Mouse (Mus musculus): Measurements from ENCODE around the gene Smim10l1. TPM values are rescaled to one million over a fixed set of nuclear protein-coding genes. Genes with fewer than 3 reads are reported as not detected.
A peak's percentile ranks its signal among the peaks of the same experiment; 100 is the strongest.

The Smim10l1 gene
- polyA plus RNA-seq (2012; fragmentation: generic; extraction: Trizol) = 13.9 TPM
- long read RNA-seq, experiment 1, transcript Smim10l1-201 (1 exons, 2,842 nt) = major isoform, 49 of 52 reads
- long read RNA-seq, experiment 1, partial matches to known transcripts = 0 of 52 reads
- long read RNA-seq, experiment 1, other reads (novel, unspliced or antisense) = 0 of 52 reads
- long read RNA-seq, experiment 2, transcript Smim10l1-201 (1 exons, 2,842 nt) = major isoform, 90 of 92 reads
- long read RNA-seq, experiment 2, partial matches to known transcripts = 0 of 92 reads
- long read RNA-seq, experiment 2, other reads (novel, unspliced or antisense) = 1 of 92 reads

DNA sequence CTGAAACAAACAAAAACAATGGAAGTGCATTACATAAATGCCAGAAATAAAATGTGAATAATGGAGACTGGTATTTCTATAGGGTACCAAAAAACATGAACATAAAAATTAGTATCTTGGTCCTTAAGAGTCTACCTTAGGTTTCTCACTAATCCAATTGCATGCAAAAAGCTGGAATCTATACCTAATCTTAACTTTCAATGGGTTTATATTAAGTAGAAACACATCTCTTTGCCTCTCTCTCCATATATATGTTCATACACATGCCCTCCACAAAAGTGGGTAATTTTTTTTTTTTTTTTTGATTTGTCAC lies at the start of gene Smim10l1:
Gene Smim10l1, plus strand, starts transcription at position 301 of the 313 bp plus-strand sequence.
- peak within 1 kb of the TSS; percentile 90 for H3ac ChIP-seq (ENCODE audit: control insufficient read depth, insufficient read length, low read depth)
- no peaks in the 10 kb centered on the region for H3K27me3 ChIP-seq (ENCODE audit: control insufficient read depth, insufficient read depth, insufficient read length)
- peak within 1 kb of the TSS; percentile 68 for H3K4me3 ChIP-seq (ENCODE audit: insufficient read depth, poor library complexity, severe bottlenecking)
- peaks cover 23% of the 10 kb centered on the region for H3K79me3 ChIP-seq (ENCODE audit: low read depth)
- TF ChIP-seq USF1 (IDR thresholded peaks at IDR 0.05; ENCODE audit: low read depth) (no peak), CEBPB (IDR thresholded peaks at IDR 0.05; ENCODE audit: low read depth) (no peak), MYOD1 (IDR thresholded peaks at IDR 0.05; ENCODE audit: control insufficient read depth, insufficient read length, low read depth) (no peak), FOSL1 (IDR thresholded peaks at IDR 0.05; ENCODE audit: insufficient read depth, low read length, poor library complexity, severe bottlenecking) (no peak), CTCF (IDR thresholded peaks at IDR 0.05; ENCODE audit: control insufficient read depth, insufficient read depth, insufficient read length) (no peak), MYOG (IDR thresholded peaks at IDR 0.05; ENCODE audit: control insufficient read depth, extremely low read depth, insufficient read length) (no peak), MAX (IDR thresholded peaks at IDR 0.05) (no peak)
- no peaks in the 10 kb centered on the region for H3K36me3 ChIP-seq (ENCODE audit: control insufficient read depth, insufficient read depth)
- H3K79me2 ChIP-seq (ENCODE audit: control insufficient read depth, insufficient read depth) = peaks cover 33% of the 10 kb centered on the region

DNA sequence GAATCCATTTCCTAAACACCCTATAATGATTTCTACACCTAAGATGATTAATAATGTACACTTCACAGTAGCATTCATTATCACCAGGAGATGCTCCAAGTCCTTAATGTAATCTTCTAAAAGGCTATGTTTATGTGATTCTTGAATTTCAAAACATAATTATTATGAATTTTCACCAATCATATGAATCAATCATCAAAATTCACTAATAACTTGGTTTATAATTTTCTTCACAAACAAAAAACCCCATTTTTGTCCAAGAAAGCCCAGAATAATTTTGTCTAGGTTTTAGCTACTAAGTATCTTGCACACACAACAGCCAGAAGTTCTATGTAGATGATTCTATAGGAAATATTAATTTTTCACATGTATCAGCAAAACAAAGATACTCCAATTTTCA lies 49.0 kb upstream of the Smim10l1 start, which contains the start of gene Tas2r140:
Gene Tas2r140, minus strand, starts transcription at position 101 of the 400 bp plus-strand sequence.
- H3K36me3 ChIP-seq (ENCODE audit: control insufficient read depth, insufficient read depth) = no peaks in the 10 kb centered on the region
- H3K4me3 ChIP-seq (ENCODE audit: insufficient read depth, poor library complexity, severe bottlenecking) = no peak within 1 kb of the TSS
- TF ChIP-seq CEBPB (IDR thresholded peaks at IDR 0.05; ENCODE audit: low read depth) (no peak), MYOG (IDR thresholded peaks at IDR 0.05; ENCODE audit: control insufficient read depth, extremely low read depth, insufficient read length) (no peak), FOSL1 (IDR thresholded peaks at IDR 0.05; ENCODE audit: insufficient read depth, low read length, poor library complexity, severe bottlenecking) (no peak), MAX (IDR thresholded peaks at IDR 0.05) (no peak), MYOD1 (IDR thresholded peaks at IDR 0.05; ENCODE audit: control insufficient read depth, insufficient read length, low read depth) (no peak), USF1 (IDR thresholded peaks at IDR 0.05; ENCODE audit: low read depth) (no peak), CTCF (IDR thresholded peaks at IDR 0.05; ENCODE audit: control insufficient read depth, insufficient read depth, insufficient read length) (no peak)
- no peaks in the 10 kb centered on the region for H3K79me2 ChIP-seq (ENCODE audit: control insufficient read depth, insufficient read depth)
- H3K79me3 ChIP-seq (ENCODE audit: low read depth) = no peaks in the 10 kb centered on the region
- H3K27me3 ChIP-seq (ENCODE audit: control insufficient read depth, insufficient read depth, insufficient read length) = no peaks in the 10 kb centered on the region
- H3ac ChIP-seq (ENCODE audit: control insufficient read depth, insufficient read length, low read depth) = no peak within 1 kb of the TSS

DNA sequence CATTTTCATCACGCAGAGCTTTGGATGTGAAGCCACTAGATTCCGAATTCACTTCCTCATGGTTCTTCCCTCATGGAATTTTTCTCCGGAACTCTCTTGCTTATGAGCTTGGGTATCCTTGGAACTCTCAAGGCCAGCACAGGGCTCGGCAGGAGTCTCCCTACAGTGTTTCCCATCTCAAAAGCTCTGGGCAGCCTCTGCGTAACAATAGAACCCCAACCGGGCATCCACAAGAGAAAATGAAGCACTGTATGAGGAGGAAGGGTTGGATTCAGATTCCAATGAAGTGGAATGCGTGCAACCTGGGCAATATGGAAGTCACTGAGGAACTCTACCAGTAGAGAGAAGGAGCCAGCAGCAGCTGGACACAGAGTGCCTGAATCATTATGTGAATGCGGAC lies 12.5 kb upstream of the Smim10l1 start:
- no peak for TF ChIP-seq CTCF (IDR thresholded peaks at IDR 0.05; ENCODE audit: control insufficient read depth, insufficient read depth, insufficient read length)
- TF ChIP-seq MYOG (IDR thresholded peaks at IDR 0.05; ENCODE audit: control insufficient read depth, extremely low read depth, insufficient read length) = no peak
- Histone ChIP-seq H3K36me3 (ENCODE audit: control insufficient read depth, insufficient read depth) (no peaks in the 10 kb centered on the region), H3K4me3 (ENCODE audit: insufficient read depth, poor library complexity, severe bottlenecking) (no peak overlapping the region), H3K79me2 (ENCODE audit: control insufficient read depth, insufficient read depth) (no peaks in the 10 kb centered on the region), H3K27me3 (ENCODE audit: control insufficient read depth, insufficient read depth, insufficient read length) (no peaks in the 10 kb centered on the region), H3ac (ENCODE audit: control insufficient read depth, insufficient read length, low read depth) (no peak overlapping the region), H3K79me3 (ENCODE audit: low read depth) (no peaks in the 10 kb centered on the region)

DNA sequence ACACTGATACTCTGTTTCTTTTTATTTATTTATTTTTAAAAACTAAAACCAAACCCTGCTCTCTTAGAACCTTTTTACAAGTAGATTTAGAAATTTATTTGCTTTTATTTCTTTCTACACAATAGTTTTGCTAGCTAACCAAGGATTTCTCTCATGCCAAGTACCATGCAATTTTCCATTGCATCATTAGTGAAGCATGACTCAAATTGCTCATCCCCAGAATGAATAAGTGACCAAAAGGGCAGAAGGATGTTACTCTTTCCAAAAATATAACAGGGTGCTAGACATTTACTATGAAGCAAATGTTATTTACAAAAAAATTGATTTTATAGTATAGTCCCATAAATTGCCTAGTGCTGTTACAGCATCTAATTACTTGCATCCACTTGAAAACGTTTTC lies 2.3 kb upstream of the Smim10l1 start:
- no peaks in the 10 kb centered on the region for H3K27me3 ChIP-seq (ENCODE audit: control insufficient read depth, insufficient read depth, insufficient read length)
- H3K36me3 ChIP-seq (ENCODE audit: control insufficient read depth, insufficient read depth) = no peaks in the 10 kb centered on the region
- H3K79me3 ChIP-seq (ENCODE audit: low read depth) = peaks cover 14% of the 10 kb centered on the region
- no peak overlapping the region for H3K4me3 ChIP-seq (ENCODE audit: insufficient read depth, poor library complexity, severe bottlenecking)
- TF ChIP-seq MYOD1 (IDR thresholded peaks at IDR 0.05; ENCODE audit: control insufficient read depth, insufficient read length, low read depth) = no peak
- no peak for TF ChIP-seq MYOG (IDR thresholded peaks at IDR 0.05; ENCODE audit: control insufficient read depth, extremely low read depth, insufficient read length)
- TF ChIP-seq CEBPB (IDR thresholded peaks at IDR 0.05; ENCODE audit: low read depth) = no peak
- H3ac ChIP-seq (ENCODE audit: control insufficient read depth, insufficient read length, low read depth) = no peak overlapping the region
- peaks cover 22% of the 10 kb centered on the region for H3K79me2 ChIP-seq (ENCODE audit: control insufficient read depth, insufficient read depth)

DNA sequence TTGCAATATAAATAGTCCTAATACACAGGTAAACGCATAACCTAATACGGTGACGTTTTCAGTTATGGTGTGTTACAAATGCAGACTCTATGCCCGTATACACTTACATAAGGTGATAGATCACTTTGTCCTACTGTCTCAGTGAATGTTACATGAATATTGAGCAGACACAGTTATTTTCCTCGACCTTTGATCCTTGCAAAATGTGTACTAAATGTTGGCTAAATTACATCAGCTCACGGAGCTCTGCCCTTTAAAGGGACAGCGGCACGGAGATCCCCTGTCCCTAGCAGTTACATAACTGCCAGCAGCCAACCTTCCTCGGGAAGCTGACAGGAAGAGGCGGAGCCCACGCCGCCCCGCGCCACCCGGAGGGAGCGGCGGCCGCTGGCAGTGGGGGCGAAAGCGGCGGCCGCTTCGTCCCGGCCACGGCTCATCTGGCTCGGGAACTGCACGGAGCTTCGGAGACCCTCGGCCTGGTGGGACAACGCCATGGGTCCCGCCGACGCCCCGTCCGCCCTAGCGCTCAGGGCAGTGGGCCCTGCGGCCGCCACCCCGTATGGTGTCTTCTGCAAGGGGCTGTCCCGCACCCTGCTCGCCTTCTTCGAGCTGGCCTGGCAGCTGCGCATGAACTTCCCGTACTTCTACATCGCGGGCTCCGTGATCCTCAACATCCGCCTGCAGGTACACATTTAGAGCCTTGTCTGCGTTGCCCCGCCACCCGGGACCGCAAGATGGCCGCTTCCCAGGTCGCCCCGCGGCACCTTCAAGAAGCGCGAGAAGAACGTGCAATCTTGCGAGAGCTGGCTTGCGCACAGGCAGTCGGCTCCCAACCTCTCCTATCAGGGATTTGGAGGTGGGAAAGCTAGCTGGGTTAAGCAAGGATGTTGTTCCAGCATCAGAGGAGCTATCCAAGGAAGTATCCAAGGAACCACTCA lies 482 bp downstream of the Smim10l1 start:
- TF ChIP-seq USF1 (IDR thresholded peaks at IDR 0.05; ENCODE audit: low read depth) = no peak
- peak; percentile 35 for TF ChIP-seq CEBPB (IDR thresholded peaks at IDR 0.05; ENCODE audit: low read depth)
- peak; percentile 30 for TF ChIP-seq MAX (IDR thresholded peaks at IDR 0.05)
- TF ChIP-seq FOSL1 (IDR thresholded peaks at IDR 0.05; ENCODE audit: insufficient read depth, low read length, poor library complexity, severe bottlenecking) = no peak
- no peak for TF ChIP-seq MYOD1 (IDR thresholded peaks at IDR 0.05; ENCODE audit: control insufficient read depth, insufficient read length, low read depth)
- TF ChIP-seq MYOG (IDR thresholded peaks at IDR 0.05; ENCODE audit: control insufficient read depth, extremely low read depth, insufficient read length) = no peak
- no peak for TF ChIP-seq CTCF (IDR thresholded peaks at IDR 0.05; ENCODE audit: control insufficient read depth, insufficient read depth, insufficient read length)
- peaks cover 23% of the 10 kb centered on the region for H3K79me3 ChIP-seq (ENCODE audit: low read depth)
- H3ac ChIP-seq (ENCODE audit: control insufficient read depth, insufficient read length, low read depth) = peak overlapping the region; percentile 90
- no peaks in the 10 kb centered on the region for H3K27me3 ChIP-seq (ENCODE audit: control insufficient read depth, insufficient read depth, insufficient read length)
- peak overlapping the region; percentile 68 for H3K4me3 ChIP-seq (ENCODE audit: insufficient read depth, poor library complexity, severe bottlenecking)
- peaks cover 33% of the 10 kb centered on the region for H3K79me2 ChIP-seq (ENCODE audit: control insufficient read depth, insufficient read depth)
- no peaks in the 10 kb centered on the region for H3K36me3 ChIP-seq (ENCODE audit: control insufficient read depth, insufficient read depth)

Other genes starting within 250 kb of the Smim10l1 start
- not detected for gene Tas2r116, start 249.5 kb upstream of the Smim10l1 start, polyA plus RNA-seq (2012; fragmentation: generic; extraction: Trizol)
- not detected for gene Tas2r110, start 236.9 kb upstream of the Smim10l1 start, polyA plus RNA-seq (2012; fragmentation: generic; extraction: Trizol)
- not detected for gene Tas2r113, start 211.9 kb upstream of the Smim10l1 start, polyA plus RNA-seq (2012; fragmentation: generic; extraction: Trizol)
- gene Tas2r125, start 195.3 kb upstream of the Smim10l1 start, polyA plus RNA-seq (2012; fragmentation: generic; extraction: Trizol) = not detected
- gene Tas2r129, start 153.8 kb upstream of the Smim10l1 start, polyA plus RNA-seq (2012; fragmentation: generic; extraction: Trizol) = not detected
- gene Tas2r131, start 147.0 kb upstream of the Smim10l1 start, polyA plus RNA-seq (2012; fragmentation: generic; extraction: Trizol) = not detected
- gene Tas2r109, start 123.9 kb upstream of the Smim10l1 start, polyA plus RNA-seq (2012; fragmentation: generic; extraction: Trizol) = not detected
- gene Tas2r103, start 67.8 kb upstream of the Smim10l1 start, polyA plus RNA-seq (2012; fragmentation: generic; extraction: Trizol) = not detected
- not detected for gene Tas2r140, start 49.1 kb upstream of the Smim10l1 start, polyA plus RNA-seq (2012; fragmentation: generic; extraction: Trizol)
- not detected for gene 5530400C23Rik, start 187.3 kb downstream of the Smim10l1 start, polyA plus RNA-seq (2012; fragmentation: generic; extraction: Trizol)